Mouse (Mus musculus) megakaryocyte, embryonic 14.5 days (primary cell): ENCODE measurements around the gene Dusp12.

Experiments used
- FLI1 ChIP-seq: IDR thresholded peaks from 2 replicates; pipeline ENCODE4 v1.6.1; 2012; ENCODE audit warnings: low read length, inconsistent platforms, mixed read lengths
- GATA1 ChIP-seq: IDR thresholded peaks from 3 replicates; pipeline ENCODE4 v1.6.1; 2012; ENCODE audit warnings: mixed read lengths, low read length, inconsistent platforms, borderline replicate concordance

GRCm38 (mm10) chr1:170911907-170912660 lies 26.7 kb upstream of the Dusp12 start:
- TF ChIP-seq GATA1 = no peak
- TF ChIP-seq FLI1 = no peak
